Mouse (Mus musculus) cerebellum, adult 9-11 months (tissue): ENCODE results near the gene Ucn.

ENCODE experiments used
- DNase-seq: peaks from one replicate; pipeline ENCODE4 v3.0.0; 2022

Gene Ucn

GRCm38 (mm10) chr5:31138241-31138967 is at the start of gene Ucn:
Gene Ucn (minus strand): TSS chr5:31138829.
- no peak for DNase-seq

DNA sequence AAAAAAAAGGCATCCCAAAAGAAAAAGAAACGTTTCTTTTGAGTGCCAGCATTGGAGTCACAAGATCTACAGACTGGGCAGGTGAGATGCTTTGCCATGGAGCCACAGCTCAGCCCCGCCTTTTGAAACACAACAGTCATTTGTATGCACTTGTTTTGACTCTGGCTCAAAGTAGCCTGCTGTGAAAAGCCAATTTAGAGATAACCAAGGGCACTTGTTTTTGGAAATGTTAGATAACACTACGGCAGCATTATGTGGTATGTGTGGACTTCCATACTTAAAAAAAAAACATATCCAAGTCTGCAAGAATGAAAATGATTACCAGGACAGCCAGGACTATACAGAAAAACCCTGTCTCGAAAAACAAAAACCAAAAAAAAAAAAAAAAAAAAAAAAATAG is 45.0 kb upstream of the Ucn start:
- DNase-seq = no peak

- DNase-seq = no peak
Observed at GRCm38 (mm10) chr5:31181183-31181770, 42.6 kb upstream of the Ucn start.

- DNase-seq = peak; percentile 98
Observed at GRCm38 (mm10) chr5:31179766-31180630, 41.4 kb upstream of the Ucn start, which contains the start of the genes Gm29609 and Gtf3c2. Gene Gm29609 (minus strand): TSS chr5:31179911. Gene Gtf3c2 (minus strand): TSS chr5:31180144.

DNA sequence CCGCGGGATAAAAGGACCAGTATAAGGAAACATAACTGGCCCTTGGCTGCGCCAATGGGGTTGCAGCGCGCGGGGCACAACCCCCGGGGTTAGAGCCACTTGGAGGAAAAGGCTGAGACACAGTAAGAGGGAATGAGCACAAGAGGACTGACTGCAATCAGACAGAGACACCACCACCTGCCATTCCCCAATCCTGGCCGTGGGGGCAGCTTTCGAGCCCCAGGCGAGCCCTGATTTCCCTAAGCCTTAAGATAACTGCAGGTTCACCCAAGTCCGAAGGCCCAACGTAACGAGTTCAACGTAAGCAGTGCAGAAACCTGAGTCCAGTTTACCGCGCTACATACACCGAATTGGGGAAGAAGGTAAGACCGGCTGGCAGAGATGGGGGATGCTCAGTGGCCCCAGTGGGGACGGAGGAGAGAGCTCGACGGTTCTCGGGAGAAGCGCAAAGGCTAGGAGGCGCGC is 40.7 kb upstream of the Ucn start:
- DNase-seq = no peak

DNA sequence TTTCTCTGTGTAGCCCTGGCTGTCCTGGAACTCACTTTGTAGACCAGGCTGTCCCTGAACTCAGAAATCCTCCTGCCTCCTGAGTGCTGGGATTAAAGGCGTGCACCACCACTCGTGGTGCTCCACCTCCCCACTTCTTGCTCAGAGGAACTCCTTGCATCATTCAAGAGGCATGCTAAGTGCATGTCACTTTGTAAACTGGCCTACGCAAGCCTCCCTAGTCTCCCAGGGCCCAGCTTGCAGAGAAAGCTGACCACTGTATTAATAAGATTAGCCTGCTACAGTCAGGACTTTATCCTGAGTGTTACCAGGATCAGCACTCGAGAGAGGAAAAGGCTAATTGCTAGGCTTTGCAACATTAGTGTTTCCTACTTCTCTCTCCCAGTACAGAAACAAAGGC is 30.0 kb upstream of the Ucn start:
- no peak for DNase-seq

DNA sequence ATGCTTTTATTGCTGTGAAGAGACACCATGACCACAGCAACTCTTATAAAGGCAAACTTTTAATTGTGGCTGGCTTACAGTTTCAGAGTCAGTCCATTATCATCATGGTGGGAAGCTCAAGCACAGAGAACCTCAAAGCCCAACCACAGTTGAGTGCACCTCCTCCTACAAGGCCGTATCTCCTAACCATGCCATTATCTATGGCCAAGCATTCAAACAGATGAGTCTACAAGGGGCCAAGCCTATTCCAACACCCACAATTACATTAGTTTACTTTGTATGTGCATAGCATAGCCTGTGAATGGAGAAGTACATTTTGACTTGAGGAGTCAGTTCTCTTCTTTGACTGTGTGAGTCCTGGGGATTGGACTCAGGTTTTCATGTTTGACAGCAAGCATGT is 26.2 kb upstream of the Ucn start:
- no peak for DNase-seq

DNA sequence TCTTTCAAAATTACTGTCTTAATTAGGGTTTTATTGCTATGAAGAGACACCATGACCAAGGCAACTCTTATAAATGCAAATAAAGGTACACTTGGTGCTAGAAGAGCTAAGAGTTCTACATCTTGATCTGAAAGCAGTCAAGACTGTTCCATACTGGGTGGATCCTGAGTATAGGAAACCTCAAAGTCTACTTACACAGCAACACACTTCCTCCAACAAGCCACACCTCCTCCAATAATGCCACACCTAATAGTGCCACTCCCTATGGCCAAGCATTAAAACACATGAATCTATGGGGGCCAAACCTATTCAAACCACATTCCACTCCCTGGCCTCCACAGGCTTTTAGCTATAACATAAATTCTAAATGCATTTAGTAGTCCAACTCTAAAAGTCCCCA is 23.8 kb upstream of the Ucn start:
- no peak for DNase-seq

- DNase-seq = peak; percentile 90
Observed at GRCm38 (mm10) chr5:31154152-31154553, 15.5 kb upstream of the Ucn start, which contains the start of gene Mpv17. Gene Mpv17 (minus strand): TSS chr5:31154251.

GRCm38 (mm10) chr5:31153516-31154151 is 15.0 kb upstream of the Ucn start:
- no peak for DNase-seq

GRCm38 (mm10) chr5:31151746-31152145 is 13.1 kb upstream of the Ucn start:
- peak; percentile 68 for DNase-seq

- DNase-seq = peak; percentile 31
Observed at GRCm38 (mm10) chr5:31149781-31150180, 11.2 kb upstream of the Ucn start.

DNA sequence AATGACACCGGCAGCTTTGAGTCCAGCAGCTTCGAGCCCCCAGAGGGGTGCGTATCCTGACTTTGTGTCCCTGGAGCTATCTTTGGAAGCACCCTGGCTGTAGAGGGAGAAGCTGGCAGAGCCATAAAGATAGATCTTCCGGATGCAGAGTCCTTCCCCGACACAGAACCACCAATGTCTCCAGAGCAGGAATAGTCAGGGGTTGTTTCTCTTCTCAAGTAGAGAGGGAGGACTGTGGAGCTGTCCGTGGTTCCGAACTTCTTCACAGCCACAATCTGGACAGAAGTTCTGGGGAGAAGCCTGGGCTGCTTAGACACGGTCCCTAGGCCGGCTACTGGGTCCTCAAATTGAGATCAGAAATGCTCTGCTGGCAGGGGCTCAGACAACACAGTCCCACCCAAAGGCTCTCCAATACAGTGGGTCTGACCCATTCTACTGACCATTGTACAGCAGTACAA is 368 bp upstream of the Ucn start:
- no peak for DNase-seq

DNA sequence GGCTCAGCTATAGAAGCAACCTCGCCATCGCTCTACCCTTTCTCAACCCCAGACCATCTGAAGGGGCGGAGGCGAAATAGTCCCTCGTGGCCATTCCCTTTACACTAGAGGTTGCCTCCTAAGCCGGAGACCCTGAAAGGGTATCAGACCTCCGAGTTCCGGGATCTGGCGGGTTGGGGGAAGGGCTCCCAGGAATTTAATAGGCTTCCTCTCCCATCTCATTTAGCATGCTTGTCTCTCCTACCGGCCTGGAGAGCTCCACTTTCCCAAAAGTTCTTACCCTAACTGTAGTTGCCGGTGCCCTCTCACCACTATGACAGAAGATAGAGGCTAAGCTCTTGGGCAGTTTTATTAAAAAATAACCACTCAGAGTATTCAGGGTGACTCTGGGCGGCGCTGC is 971 bp downstream of the Ucn start:
- no peak for DNase-seq

DNA sequence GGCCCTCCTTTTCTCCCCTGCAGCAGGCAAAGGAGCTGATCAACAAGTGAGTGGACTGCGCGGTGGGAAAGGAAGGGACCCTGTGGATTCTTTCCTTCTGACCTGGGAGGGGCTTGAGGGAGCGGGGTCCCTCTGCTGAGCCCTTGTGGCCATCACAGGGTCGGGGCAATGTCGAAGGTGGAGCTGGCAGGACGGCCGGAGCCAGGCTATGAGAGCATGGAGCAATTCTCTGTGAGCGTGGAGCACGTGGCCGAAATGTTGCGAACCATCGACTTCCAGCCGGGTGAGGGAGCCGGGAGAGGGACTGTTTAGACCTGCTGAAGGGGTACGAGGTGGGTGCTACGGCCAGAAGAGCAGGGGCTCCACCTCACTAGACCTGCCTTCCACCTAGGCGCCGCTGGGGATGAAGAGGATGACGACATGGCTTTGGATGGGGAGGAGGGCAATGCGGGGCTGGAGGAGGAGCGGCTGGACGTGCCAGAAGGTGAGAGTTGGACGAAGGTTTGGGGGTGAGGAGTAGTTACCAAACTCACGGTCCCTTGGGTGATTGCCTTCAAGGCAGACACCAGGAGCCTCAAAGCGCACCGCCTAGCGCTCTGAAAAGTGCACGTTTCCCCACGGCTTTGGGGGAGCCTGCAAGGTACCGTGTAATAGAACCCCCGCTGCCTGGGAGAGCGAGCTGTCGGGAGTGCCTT is 1.8 kb downstream of the Ucn start:
- DNase-seq = no peak

DNA sequence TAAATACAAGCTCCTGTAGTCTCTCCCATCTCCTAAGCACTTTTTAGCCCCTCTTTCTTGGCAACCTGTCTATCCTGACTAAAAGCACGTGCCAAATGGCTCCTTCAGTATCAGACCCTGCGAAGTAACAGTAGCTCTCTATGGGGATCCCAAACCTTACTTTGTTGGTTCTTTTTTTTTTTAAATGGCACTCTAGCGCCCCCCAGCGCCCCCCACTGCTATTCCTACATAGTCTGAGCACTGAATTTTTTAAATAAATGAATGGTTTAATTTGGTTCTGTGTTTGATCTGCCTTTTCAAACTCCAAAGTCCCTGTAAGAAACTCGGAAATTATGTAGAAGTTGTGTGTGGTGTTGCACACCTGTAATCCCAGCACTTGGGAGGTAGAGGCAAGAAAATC is 12.6 kb downstream of the Ucn start:
- no peak for DNase-seq

GRCm38 (mm10) chr5:31123481-31123880 is 15.1 kb downstream of the Ucn start:
- DNase-seq = no peak

DNA sequence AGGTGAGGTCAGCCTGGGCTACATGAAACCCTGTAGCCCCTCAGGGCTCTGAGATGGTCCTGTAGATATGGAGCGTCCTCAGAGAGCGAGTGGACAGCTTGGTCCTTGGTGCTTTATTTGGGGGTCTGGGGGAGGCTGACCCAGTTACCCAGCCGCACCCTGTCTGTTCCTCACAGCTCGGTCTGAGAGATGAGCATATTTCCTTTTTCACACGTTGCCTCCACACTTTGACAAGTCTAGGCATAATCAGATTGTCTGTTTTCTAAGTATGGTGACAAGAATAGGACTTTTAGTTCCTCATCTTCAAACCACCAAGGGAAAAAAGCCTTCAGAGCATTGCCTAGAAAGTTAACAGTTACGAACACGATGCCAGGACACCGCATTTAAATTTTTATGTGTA is 17.5 kb downstream of the Ucn start:
- no peak for DNase-seq

GRCm38 (mm10) chr5:31116912-31117311 is 21.7 kb downstream of the Ucn start:
- no peak for DNase-seq

GRCm38 (mm10) chr5:31116354-31116753 is 22.3 kb downstream of the Ucn start, which contains the start of gene Trim54:
Gene Trim54 (plus strand): TSS chr5:31116712.
- no peak for DNase-seq

DNA sequence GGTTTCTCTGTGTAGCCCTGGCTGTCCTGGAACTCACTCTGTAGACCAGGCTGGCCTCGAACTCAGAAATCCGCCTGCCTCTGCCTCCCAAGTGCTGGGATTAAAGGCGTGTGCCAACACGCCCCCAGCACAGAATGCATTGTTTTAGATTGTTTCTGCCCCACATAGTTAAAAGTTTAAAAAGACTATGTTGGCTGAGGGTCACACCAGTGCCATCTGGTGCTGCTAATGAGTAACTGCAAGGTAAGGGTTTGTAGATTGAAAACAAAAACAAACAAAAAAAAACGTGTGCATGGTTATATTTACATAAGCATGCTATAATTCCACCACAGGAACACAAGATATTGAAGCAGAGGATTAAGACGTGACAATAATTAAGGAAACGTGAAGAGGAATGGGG is 27.8 kb downstream of the Ucn start:
- no peak for DNase-seq

- no peak for DNase-seq
Observed at GRCm38 (mm10) chr5:31108000-31108490, 30.6 kb downstream of the Ucn start, which contains the start of gene Slc30a3. Gene Slc30a3 (minus strand): TSS chr5:31108237.
